Mouse (Mus musculus) kidney, embryonic 14.5 days (tissue): ENCODE measurements around the gene Klra2. TPM values are rescaled to one million over a fixed set of nuclear protein-coding genes. Genes with fewer than 3 reads are reported as not detected.
"Not testable (repeated sequence)": the region's sequence is repeated elsewhere in the genome, so short reads cannot be mapped to it uniquely, and the experiment has no call there.

Experiments
- ATAC-seq: fragments of 200-750 bp; cut with Nextera tagmentation; 2 replicates; pipeline ENCODE4 v1.8.0; 2017; ENCODE audit warnings: moderate number of reproducible peaks, mild to moderate bottlenecking, moderate TSS enrichment, moderate library complexity; ENCODE audit not compliant: low FRiP score, low TSS enrichment
- H3K27ac ChIP-seq: fragments of 300-500 bp; sonication (generic); 2 replicates; pipeline ENCODE4 v1.5.1; 2014; ENCODE audit warnings: low read depth, mild to moderate bottlenecking, low read length, moderate library complexity, mixed read lengths
- H3K27me3 ChIP-seq: fragments of 300-500 bp; sonication (generic); 2 replicates; pipeline ENCODE4 v1.6.1; 2014; ENCODE audit warnings: mild to moderate bottlenecking, low read length; ENCODE audit not compliant: control insufficient read depth, insufficient read depth
- H3K36me3 ChIP-seq: fragments of 300-500 bp; sonication (generic); 2 replicates; pipeline ENCODE4 v1.6.1; 2014; ENCODE audit warnings: low read length, mixed read lengths; ENCODE audit not compliant: control insufficient read depth, insufficient read depth
- H3K4me1 ChIP-seq: fragments of 300-500 bp; sonication (generic); 2 replicates; pipeline ENCODE4 v1.6.1; 2014; ENCODE audit warnings: low read length, mixed read lengths; ENCODE audit not compliant: control insufficient read depth, insufficient read depth
- H3K4me2 ChIP-seq: fragments of 300-500 bp; sonication (generic); replicated peaks from 2 replicates; pipeline ENCODE4 v1.6.1; 2014; ENCODE audit warnings: low read depth, mild to moderate bottlenecking, low read length
- H3K4me3 ChIP-seq: fragments of 300-500 bp; sonication (generic); 2 replicates; pipeline ENCODE4 v1.5.1; 2014; ENCODE audit warnings: mild to moderate bottlenecking, low read length
- H3K9ac ChIP-seq: fragments of 300-500 bp; sonication (generic); 2 replicates; pipeline ENCODE4 v1.6.1; 2014; ENCODE audit warnings: low read depth, mild to moderate bottlenecking, low read length, moderate library complexity
- H3K9me3 ChIP-seq: fragments of 300-500 bp; sonication (generic); 2 replicates; pipeline ENCODE4 v1.6.1; 2016; ENCODE audit warnings: low read length; ENCODE audit not compliant: control insufficient read depth
- WGBS: fragments of 180-500 bp; shearing (Covaris S2); extraction: QIAGEN DNeasy Blood & Tissue Kit; methylation state at CpG from one replicate; pipeline ENCODE4 v1.1.7; 2014; 5-methylcytosine and 5-hydroxymethylcytosine counted together
- polyA plus RNA-seq: library from polyadenylated mRNA; unstranded; fragments of >200 nt; fragmentation: Nextera tagmentation; extraction: Ambion mirVana; gene quantifications from 2 replicates; pipeline ENCODE4 v1.2.1, GENCODE M21; 2014

Klra2 gene
- polyA plus RNA-seq: not detected in 2 replicates

- WGBS: 85% methylated on average over 2 of the region's 2 CpGs
- no peak within 1 kb of the TSS for H3K27ac ChIP-seq
- H3K9ac ChIP-seq: no peak within 1 kb of the TSS
- no peaks in the 10 kb centered on the region for H3K9me3 ChIP-seq
- no peak within 1 kb of the TSS for H3K4me3 ChIP-seq
- ATAC-seq: no peak
- H3K4me1 ChIP-seq: no peaks in the 10 kb centered on the region
- H3K27me3 ChIP-seq: no peaks in the 10 kb centered on the region
- H3K36me3 ChIP-seq: no peaks in the 10 kb centered on the region
- H3K4me2 ChIP-seq: no peak within 1 kb of the TSS
These were observed at the start of gene Klra2 for GRCm38 (mm10) chr6:131247206-131247605. Klra2 (minus strand) TSS chr6:131247362.

- Histone ChIP-seq H3K4me1 (peaks cover 8% of the 10 kb centered on the region; the same call in 1 of the 2 replicates), H3K4me3 (no peak overlapping the region), H3K9me3 (no peaks in the 10 kb centered on the region), H3K36me3 (no peaks in the 10 kb centered on the region), H3K4me2 (no peak overlapping the region), H3K27ac (no peak overlapping the region), H3K9ac (no peak overlapping the region), H3K27me3 (no peaks in the 10 kb centered on the region)
- WGBS: 82% methylated on average over 5 of the region's 5 CpGs
- no peak for ATAC-seq
These were observed 47.4 kb upstream of the Klra2 start for GRCm38 (mm10) chr6:131294435-131295112.

GRCm38 (mm10) chr6:131293916-131294315 is 46.8 kb upstream of the Klra2 start:
- Histone ChIP-seq H3K4me3 (no peak overlapping the region), H3K4me1 (peaks cover 8% of the 10 kb centered on the region; the same call in 1 of the 2 replicates), H3K4me2 (no peak overlapping the region; the same call in 1 of the 2 replicates), H3K27me3 (no peaks in the 10 kb centered on the region), H3K9ac (no peak overlapping the region), H3K27ac (no peak overlapping the region), H3K9me3 (no peaks in the 10 kb centered on the region), H3K36me3 (no peaks in the 10 kb centered on the region)
- ATAC-seq: no peak
- 89% methylated on average over 5 of the region's 5 CpGs for WGBS

- Histone ChIP-seq H3K27ac (peak within 1 kb of the TSS; percentile 62; the same call in 1 of the 2 replicates), H3K36me3 (peaks cover 2% of the 10 kb centered on the region; the same call in 1 of the 2 replicates), H3K9me3 (no peaks in the 10 kb centered on the region), H3K4me1 (peaks cover 8% of the 10 kb centered on the region; the same call in 1 of the 2 replicates), H3K4me3 (peak within 1 kb of the TSS; percentile 77), H3K9ac (peak within 1 kb of the TSS; percentile 70), H3K27me3 (no peaks in the 10 kb centered on the region), H3K4me2 (peak within 1 kb of the TSS; percentile 58)
- 3% methylated on average over 50 of the region's 51 CpGs for WGBS
- peak; percentile 94 for ATAC-seq
These were observed 46.0 kb upstream of the Klra2 start, which contains the start of gene Magohb for GRCm38 (mm10) chr6:131292991-131293788. Magohb (minus strand) TSS chr6:131293244.

GRCm38 (mm10) chr6:131292276-131292990 is 45.3 kb upstream of the Klra2 start:
- 19% methylated on average over 10 of the region's 10 CpGs for WGBS
- no peaks in the 10 kb centered on the region for H3K27me3 ChIP-seq
- peak overlapping the region; percentile 62; the same call in 1 of the 2 replicates for H3K27ac ChIP-seq
- peaks cover 9% of the 10 kb centered on the region; the same call in 1 of the 2 replicates for H3K36me3 ChIP-seq
- peak overlapping the region; percentile 70 for H3K9ac ChIP-seq
- H3K4me2 ChIP-seq: peak overlapping the region; percentile 58
- H3K9me3 ChIP-seq: no peaks in the 10 kb centered on the region
- ATAC-seq: peak; percentile 56; the same call in 1 of the 2 replicates
- peaks cover 8% of the 10 kb centered on the region; the same call in 1 of the 2 replicates for H3K4me1 ChIP-seq
- peak overlapping the region; percentile 77 for H3K4me3 ChIP-seq

- H3K9me3 ChIP-seq: no peaks in the 10 kb centered on the region
- ATAC-seq: no peak
- no peak overlapping the region for H3K27ac ChIP-seq
- no peak overlapping the region for H3K4me2 ChIP-seq
- H3K9ac ChIP-seq: no peak overlapping the region
- H3K4me3 ChIP-seq: no peak overlapping the region
- peaks cover 14% of the 10 kb centered on the region for H3K36me3 ChIP-seq
- 17% methylated on average over 2 of the region's 2 CpGs for WGBS
- H3K4me1 ChIP-seq: peaks cover 8% of the 10 kb centered on the region; the same call in 1 of the 2 replicates
- H3K27me3 ChIP-seq: no peaks in the 10 kb centered on the region
These were observed 43.3 kb upstream of the Klra2 start for GRCm38 (mm10) chr6:131290430-131290829.

- not testable (repeated sequence) for H3K4me1 ChIP-seq, H3K27me3 ChIP-seq, H3K9me3 ChIP-seq, H3K4me2 ChIP-seq, H3K36me3 ChIP-seq, H3K27ac ChIP-seq, ATAC-seq, H3K9ac ChIP-seq, H3K4me3 ChIP-seq
- WGBS: 93% methylated on average over 2 of the region's 2 CpGs
These were observed 31.0 kb upstream of the Klra2 start for GRCm38 (mm10) chr6:131278160-131278559.

- Histone ChIP-seq H3K4me2 (no peak overlapping the region), H3K27ac (no peak overlapping the region), H3K36me3 (peaks cover 5% of the 10 kb centered on the region; the same call in 1 of the 2 replicates), H3K4me1 (no peaks in the 10 kb centered on the region), H3K9me3 (no peaks in the 10 kb centered on the region), H3K27me3 (no peaks in the 10 kb centered on the region), H3K4me3 (no peak overlapping the region), H3K9ac (no peak overlapping the region)
- 86% methylated on average over 4 of the region's 4 CpGs for WGBS
- no peak for ATAC-seq
These were observed 29.5 kb upstream of the Klra2 start for GRCm38 (mm10) chr6:131276659-131277058.
